Mouse (Mus musculus) gastrocnemius, adult 8-10 months (tissue): ENCODE measurements around the gene Ect2l. TPM values are rescaled to one million over a fixed set of nuclear protein-coding genes. Genes with fewer than 3 reads are reported as not detected.

ENCODE experiments used
- DNase-seq, 2 experiments: peaks; one replicate each; pipeline ENCODE4 v3.0.0; 2022; ENCODE audit warnings: low spot score in 2 of 2
- total RNA-seq, 4 experiments: library from RNA; stranded (reverse); gene quantifications; 2 replicates each; pipeline ENCODE4 v1.2.4; 2022

Gene Ect2l
- total RNA-seq, 4 experiments from 2014 or later: 0.53 to 0.92 (median 0.62) TPM; not detected in 1

GRCm38 (mm10) chr10:18082772-18083171 lies 127.9 kb downstream of the Ect2l start:
- no peak for DNase-seq

GRCm38 (mm10) chr10:18081536-18081935 lies 129.2 kb downstream of the Ect2l start:
- DNase-seq: no peak

Other genes starting within 250 kb of the Ect2l start
- 1 to 10 TPM in 3 of 4 experiments, under 1 TPM in 1; 0.58 to 3.8 (median 1.5) TPM for gene Abracl, start 187.6 kb downstream of the Ect2l start, total RNA-seq
- gene Reps1, start 155.0 kb downstream of the Ect2l start, total RNA-seq: 10 to 100 TPM; 27.7 to 33.2 (median 30.2) TPM
- gene Ccdc28a, start 24.1 kb upstream of the Ect2l start, total RNA-seq: 1 to 10 TPM; 6.8 to 9.5 (median 8.2) TPM
- 1 to 10 TPM; 5.9 to 7.1 (median 6.4) TPM for gene Nhsl1, start 108.1 kb upstream of the Ect2l start, total RNA-seq